Mouse (Mus musculus): ENCODE data around the gene Rbp3.

GRCm38 (mm10) chr14:33922771-33923167 is 31.0 kb upstream of the Rbp3 start:
- TF ChIP-seq MAX (IDR thresholded peaks at IDR 0.05; ENCODE audit: low read depth), result no peak
- TF ChIP-seq POLR2A (IDR thresholded peaks at IDR 0.05; ENCODE audit: insufficient read length, low read depth), result no peak
- TF ChIP-seq E2F4 (IDR thresholded peaks at IDR 0.05; ENCODE audit: insufficient read depth), result no peak
- TF ChIP-seq SRF (IDR thresholded peaks at IDR 0.05; ENCODE audit: control insufficient read depth, insufficient read length, low read depth), result no peak
- no peak for TF ChIP-seq TCF12 (IDR thresholded peaks at IDR 0.05; ENCODE audit: insufficient read depth, poor library complexity, severe bottlenecking)
